Mouse (Mus musculus) layer of hippocampus, postnatal 10 days (tissue): ENCODE results near the gene Mettl1. TPM values are rescaled to one million over a fixed set of nuclear protein-coding genes. Genes with fewer than 3 reads are reported as not detected.
A peak's percentile ranks its signal among the peaks of the same experiment; 100 is the strongest.

Experiments
- DNase-seq, 2 experiments: peaks; one replicate each; pipeline ENCODE4 v3.0.0; 2021; ENCODE audit warnings: low spot score in 2 of 2
- microRNA-seq, 2 experiments: library from miRNA; unstranded; fragments of <30 nt; microRNA quantifications; one replicate each; pipeline ENCODE4 v1.2.0; 2021
- total RNA-seq, 2 experiments: library from RNA; stranded (reverse); gene quantifications; 2 replicates each; pipeline ENCODE4 v1.2.3; 2021

The Mettl1 gene
- total RNA-seq, 2 experiments from 2014 or later, result 12.6 to 14.0 TPM

DNA sequence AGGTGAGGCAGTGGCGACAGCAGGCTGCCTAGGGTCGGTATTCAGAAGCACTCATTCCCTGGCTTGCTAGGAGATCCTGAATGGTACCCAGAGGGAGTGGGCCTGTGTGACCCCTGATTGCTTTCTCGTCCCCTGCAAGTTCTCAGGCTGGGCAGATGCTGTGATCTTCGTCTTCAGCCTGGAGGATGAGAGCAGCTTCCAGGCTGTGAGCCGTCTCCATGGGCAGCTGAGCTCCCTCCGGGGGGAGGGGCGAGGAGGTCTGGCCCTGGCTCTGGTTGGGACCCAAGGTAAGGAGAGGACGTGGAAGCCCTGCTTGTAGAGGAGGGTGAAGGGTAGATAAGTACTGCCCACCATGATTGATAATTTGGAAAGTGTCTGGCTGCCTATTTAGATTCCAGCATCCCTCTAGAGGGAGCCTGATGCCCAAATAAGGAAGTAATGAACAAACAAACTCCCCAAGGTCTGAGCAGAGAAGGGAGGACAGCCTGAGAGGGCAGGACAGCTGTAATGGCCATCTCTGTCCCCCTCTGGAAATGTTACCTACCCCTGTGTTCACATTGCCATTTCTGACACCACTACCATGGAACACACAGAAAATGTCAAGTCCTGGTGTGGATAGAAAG lies 42.2 kb downstream of the Mettl1 start:
- no peak for DNase-seq

DNA sequence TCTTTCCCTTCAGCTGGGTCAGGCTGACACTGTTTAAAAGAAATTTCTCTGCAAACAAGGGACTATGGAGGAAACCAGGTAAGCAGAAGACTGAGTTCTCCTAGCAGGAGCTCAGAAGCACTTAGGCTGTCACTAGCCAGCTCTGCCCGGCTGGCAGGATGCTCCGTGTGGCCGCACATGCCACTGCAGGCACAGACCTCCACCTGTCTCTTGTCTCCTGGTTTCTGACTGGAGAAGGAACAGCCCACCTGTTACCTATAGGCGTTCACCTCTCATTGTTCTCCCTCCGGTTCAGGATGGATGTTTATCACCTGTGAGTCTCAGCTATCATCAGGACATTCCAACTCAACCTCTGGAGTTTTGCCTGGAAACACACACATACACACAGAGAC lies 42.7 kb downstream of the Mettl1 start:
- no peak for DNase-seq

DNA sequence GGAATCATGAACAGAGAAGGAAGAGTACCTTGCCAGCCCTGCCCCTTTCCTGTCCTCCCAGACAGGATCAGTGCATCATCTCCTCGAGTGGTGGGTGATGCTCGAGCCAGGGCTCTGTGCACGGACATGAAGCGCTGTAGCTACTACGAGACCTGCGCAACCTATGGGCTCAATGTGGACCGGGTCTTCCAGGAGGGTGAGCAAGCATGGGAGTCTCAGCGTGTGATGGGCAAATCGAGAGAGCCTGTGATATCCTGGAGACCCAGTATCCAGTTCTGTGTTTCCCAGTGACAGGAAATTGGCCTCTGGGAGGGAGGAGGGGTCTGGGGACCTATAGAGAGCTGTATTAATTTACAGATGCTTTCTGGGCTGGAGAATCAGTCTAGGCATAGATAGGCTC lies 43.8 kb downstream of the Mettl1 start:
- DNase-seq, result no peak

DNA sequence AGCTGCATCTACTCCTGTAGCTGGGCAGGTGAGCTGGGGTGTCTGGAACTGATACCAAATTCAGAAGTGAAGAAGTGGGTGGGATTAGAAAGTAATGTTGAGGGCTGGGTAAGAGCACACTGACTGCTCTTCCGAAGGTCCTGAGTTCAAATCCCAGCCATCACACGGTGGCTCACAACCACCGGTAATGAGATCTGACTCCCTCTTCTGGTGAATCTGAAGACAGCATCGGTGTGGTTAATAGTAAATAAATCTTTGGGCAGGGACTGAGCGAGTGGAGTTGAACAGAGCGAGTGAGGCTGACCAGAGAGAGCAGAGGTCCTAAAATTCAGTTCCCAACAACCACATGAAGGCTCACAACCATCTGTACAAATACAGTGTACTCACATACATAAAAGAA lies 44.4 kb downstream of the Mettl1 start:
- no peak for DNase-seq

DNA sequence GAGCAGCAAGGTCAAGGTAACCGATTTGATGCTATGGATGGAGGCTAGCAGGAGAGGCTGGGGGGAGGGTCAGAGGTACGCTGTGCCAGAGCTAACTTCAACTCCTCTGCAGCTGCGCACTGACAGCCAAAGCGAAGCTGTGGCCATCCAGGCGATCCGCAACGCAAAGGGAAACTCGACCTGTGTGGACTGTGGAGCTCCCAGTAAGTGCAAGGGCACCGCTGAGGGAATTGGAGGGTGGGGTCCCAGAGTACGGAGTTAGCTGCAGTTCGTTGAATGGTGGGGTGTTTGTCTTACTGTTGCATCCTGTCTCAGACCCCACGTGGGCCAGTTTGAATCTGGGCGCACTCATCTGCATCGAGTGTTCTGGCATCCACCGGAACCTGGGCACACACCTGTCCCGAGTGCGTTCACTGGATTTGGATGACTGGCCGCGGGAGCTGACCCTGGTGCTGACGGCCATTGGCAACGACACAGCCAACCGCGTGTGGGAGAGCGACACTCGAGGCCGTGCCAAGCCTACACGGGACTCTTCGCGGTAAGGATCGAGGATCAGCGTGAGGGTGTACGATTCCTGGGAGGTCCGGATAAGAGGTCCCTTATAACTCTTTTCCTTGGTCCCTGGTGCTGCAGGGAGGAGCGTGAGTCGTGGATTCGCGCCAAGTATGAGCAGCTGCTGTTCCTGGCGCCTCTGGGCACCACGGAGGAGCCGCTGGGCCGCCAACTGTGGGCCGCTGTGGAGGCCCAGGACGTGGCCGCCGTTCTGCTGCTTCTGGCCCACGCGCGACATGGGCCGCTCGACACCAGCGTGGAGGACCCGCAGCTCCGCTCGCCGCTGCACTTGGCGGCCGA lies 49.6 kb downstream of the Mettl1 start:
- peak; percentile 59 to 73 for DNase-seq

DNA sequence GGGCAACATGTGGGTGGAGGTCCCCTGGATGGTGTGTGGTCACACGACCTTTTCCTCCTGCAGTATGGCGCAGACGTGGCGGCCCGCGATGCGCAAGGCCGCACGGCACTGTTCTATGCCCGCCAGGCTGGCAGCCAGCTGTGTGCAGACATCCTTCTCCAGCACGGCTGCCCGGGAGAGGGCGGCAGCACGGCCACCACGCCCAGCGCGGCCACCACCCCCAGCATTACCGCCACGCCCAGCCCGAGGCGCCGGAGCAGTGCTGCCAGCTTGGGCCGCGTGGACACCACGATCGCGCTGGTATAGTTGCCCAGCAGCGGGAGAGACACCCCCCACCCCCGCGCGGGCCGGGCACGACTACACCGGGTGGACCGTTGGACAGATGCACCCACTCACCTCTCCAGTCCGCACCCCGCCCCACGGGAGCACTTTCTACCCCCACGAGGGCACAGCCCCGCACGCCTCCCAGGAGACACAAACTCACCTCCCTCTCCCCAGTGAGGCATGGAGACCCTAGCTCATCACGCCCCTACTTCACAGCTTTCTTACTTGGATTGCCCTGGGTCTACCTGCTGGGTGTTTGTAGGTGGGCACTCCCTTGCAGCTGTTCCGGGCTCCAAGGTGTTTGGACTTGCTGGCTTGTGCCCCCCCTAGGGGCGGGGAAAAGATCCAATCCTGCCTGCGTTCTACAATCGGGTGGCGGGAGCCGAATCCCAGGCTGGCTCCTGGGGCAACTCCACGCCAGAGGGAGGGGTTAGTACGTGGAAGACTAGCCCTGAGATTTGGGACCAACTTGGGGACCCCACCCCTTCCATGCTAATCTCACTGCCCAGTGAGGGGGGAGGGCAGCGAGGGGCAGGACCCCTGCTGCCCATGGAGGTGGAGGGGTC lies 50.5 kb downstream of the Mettl1 start:
- peak in 1 of 2 experiments; percentile 54 for DNase-seq

DNA sequence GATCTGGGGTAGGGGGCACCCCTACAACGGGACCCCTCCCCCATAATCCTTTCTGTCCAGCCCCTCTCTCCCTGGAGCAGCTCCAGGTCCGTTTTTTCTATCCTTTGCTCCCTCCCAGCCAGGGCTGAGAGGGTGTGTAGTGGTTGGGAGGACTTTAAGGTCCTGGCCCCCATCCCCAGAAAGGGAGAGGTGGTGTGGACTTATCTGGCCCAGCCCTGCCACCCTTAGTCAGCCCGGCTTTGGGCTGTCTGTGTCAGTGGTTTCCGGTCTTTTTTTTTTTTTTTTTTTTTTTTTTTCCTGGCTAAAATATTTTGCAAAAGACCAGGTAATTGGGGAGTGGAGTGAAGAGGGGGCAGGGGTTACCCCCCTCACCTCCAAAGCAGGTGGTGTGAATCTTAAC lies 51.5 kb downstream of the Mettl1 start:
- DNase-seq, result no peak

DNA sequence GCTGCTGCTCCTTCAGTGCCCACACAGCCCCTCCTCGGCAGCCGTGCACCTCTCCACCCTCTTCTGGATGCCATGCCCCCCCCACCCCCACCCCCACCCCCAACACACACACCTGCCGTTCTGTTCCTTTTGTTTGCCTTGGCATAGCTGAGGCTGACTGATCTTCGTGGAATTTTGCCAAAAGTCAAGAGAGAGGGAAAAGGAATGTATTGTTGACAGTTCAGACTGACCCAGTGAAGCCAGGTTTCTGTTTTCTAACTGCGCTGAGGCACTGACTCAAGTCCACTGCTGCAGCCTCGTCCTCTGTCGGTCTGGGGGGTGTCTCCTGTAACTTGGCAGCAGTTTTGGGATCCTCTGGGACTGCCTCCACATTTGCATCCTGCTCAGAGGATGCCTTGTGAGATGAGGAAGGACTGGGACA lies 53.2 kb downstream of the Mettl1 start:
- DNase-seq, result peak in 1 of 2 experiments; percentile 51

Small RNAs within 50 kb of the gene (microRNA-seq; reads per million reads assigned to microRNA genes)
- gene Mir26a-2, result 13.0 to 306 reads per million in 2 experiments
- 0.22 to 0.78 reads per million in 2 experiments for gene Mir546

Other genes with a start within 250 kb of the Mettl1 start
- 10 to 100 TPM in 1 of 2 experiments, 1 to 10 TPM in 1; 7.4 to 10.3 TPM for gene Atp23, start 140.1 kb upstream of the Mettl1 start, total RNA-seq
- 10 to 100 TPM; 78.9 to 88.9 TPM for gene Ctdsp2, start 62.7 kb upstream of the Mettl1 start, total RNA-seq
- under 1 TPM; 0.11 to 0.18 TPM for gene Avil, start 40.7 kb upstream of the Mettl1 start, total RNA-seq
- gene Tsfm, start 10.6 kb upstream of the Mettl1 start, total RNA-seq, result 10 to 100 TPM; 31.4 to 36.3 TPM
- gene Eef1akmt3, start 99 bp downstream of the Mettl1 start, total RNA-seq, result under 1 TPM; 0.27 to 0.34 TPM
- gene Cyp27b1, start 6.8 kb downstream of the Mettl1 start, total RNA-seq, result under 1 TPM; 0.45 to 0.75 TPM
- gene March9, start 18.8 kb downstream of the Mettl1 start, total RNA-seq, result 10 to 100 TPM; 48.6 to 48.9 TPM
- 100 to 1,000 TPM; 157 to 178 TPM for gene Cdk4, start 22.1 kb downstream of the Mettl1 start, total RNA-seq
- 10 to 100 TPM; 59.9 to 63.4 TPM for gene Tspan31, start 28.9 kb downstream of the Mettl1 start, total RNA-seq
- gene Agap2, start 33.9 kb downstream of the Mettl1 start, total RNA-seq, result 100 to 1,000 TPM; 542 to 553 TPM
- 10 to 100 TPM; 94.3 to 98.3 TPM for gene Os9, start 79.7 kb downstream of the Mettl1 start, total RNA-seq
- gene B4galnt1, start 123.8 kb downstream of the Mettl1 start, total RNA-seq, result 100 to 1,000 TPM; 107 to 116 TPM
- gene Slc26a10, start 139.2 kb downstream of the Mettl1 start, total RNA-seq, result 1 to 10 TPM; 2.0 to 2.6 TPM
- 100 to 1,000 TPM; 125 to 132 TPM for gene Arhgef25, start 148.7 kb downstream of the Mettl1 start, total RNA-seq
- gene Dtx3, start 154.3 kb downstream of the Mettl1 start, total RNA-seq, result 100 to 1,000 TPM; 187 to 203 TPM
- 10 to 100 TPM; 38.3 to 38.4 TPM for gene Pip4k2c, start 170.2 kb downstream of the Mettl1 start, total RNA-seq
- 100 to 1,000 TPM; 360 to 377 TPM for gene Kif5a, start 221.9 kb downstream of the Mettl1 start, total RNA-seq
- gene Dctn2, start 225.0 kb downstream of the Mettl1 start, total RNA-seq, result 100 to 1,000 TPM; 312 to 315 TPM
- gene Mbd6, start 247.6 kb downstream of the Mettl1 start, total RNA-seq, result 10 to 100 TPM; 44.8 to 58.7 TPM